Mouse (Mus musculus): ENCODE measurements around the gene Ascc2. TPM values are rescaled to one million over a fixed set of nuclear protein-coding genes. Genes with fewer than 3 reads are reported as not detected.

Gene Ascc2
- polyA plus RNA-seq, 2 experiments = 32.6 to 33.3 TPM

- no peaks in the 10 kb centered on the region for H3K9me3 ChIP-seq (ENCODE audit: control insufficient read depth, low read length)
- no peak overlapping the region for H3K4me2 ChIP-seq (replicated peaks; ENCODE audit: low read depth, low read length, severe bottlenecking)
- H3K27me3 ChIP-seq (ENCODE audit: control insufficient read depth, insufficient read depth, low read length) = no peaks in the 10 kb centered on the region
- H3K36me3 ChIP-seq (ENCODE audit: control insufficient read depth, insufficient read depth, low read length) = no peaks in the 10 kb centered on the region
- H3K4me3 ChIP-seq (replicated peaks; ENCODE audit: low read length) = no peak overlapping the region
- no peak overlapping the region for H3K27ac ChIP-seq (replicated peaks; ENCODE audit: low read depth, low read length)
- no peak for TF ChIP-seq POLR2A (IDR thresholded peaks at IDR 0.05; ENCODE audit: borderline replicate concordance, extremely low read depth, insufficient read depth, insufficient read length)
- WGBS = 64% methylated on average over 13 of the region's 13 CpGs
- ATAC-seq (ENCODE audit: low FRiP score, low read depth) = no peak
- H3K4me1 ChIP-seq (ENCODE audit: control insufficient read depth, insufficient read depth, low read length) = no peaks in the 10 kb centered on the region; the same call in 1 of the 2 replicates
- no peak for DNase-seq (ENCODE audit: low spot score)
- no peak overlapping the region for H3K9ac ChIP-seq (ENCODE audit: low read depth, low read length, severe bottlenecking)
Observed at GRCm38 (mm10) chr11:4620501-4621108, 16.9 kb upstream of the Ascc2 start.

DNA sequence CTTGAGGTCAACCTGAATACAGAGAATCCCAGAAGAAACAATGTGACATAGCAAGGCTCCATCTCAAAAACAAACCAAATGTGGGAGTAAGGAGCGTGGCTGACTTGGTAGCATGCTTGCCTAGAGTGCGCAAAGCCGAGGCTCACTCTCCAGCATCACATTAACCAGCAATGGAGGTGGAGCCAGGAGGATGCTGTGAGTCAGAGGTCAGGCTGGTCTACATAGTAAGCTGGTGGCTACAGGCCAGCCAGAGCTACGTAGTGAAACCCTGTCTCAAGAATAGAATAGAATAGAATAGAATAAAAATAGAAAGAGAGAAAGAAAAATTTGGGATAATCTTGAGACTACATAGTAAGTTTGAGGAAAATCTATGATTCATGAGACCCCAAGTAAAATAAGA is 15.7 kb upstream of the Ascc2 start:
- Histone ChIP-seq H3K36me3 (ENCODE audit: control insufficient read depth, insufficient read depth, low read length) (no peaks in the 10 kb centered on the region), H3K27ac (replicated peaks; ENCODE audit: low read depth, low read length) (no peak overlapping the region), H3K9me3 (ENCODE audit: control insufficient read depth, low read length) (no peaks in the 10 kb centered on the region), H3K9ac (ENCODE audit: low read depth, low read length, severe bottlenecking) (no peak overlapping the region), H3K4me1 (ENCODE audit: control insufficient read depth, insufficient read depth, low read length) (no peaks in the 10 kb centered on the region; the same call in 1 of the 2 replicates), H3K27me3 (ENCODE audit: control insufficient read depth, insufficient read depth, low read length) (no peaks in the 10 kb centered on the region), H3K4me2 (replicated peaks; ENCODE audit: low read depth, low read length, severe bottlenecking) (no peak overlapping the region), H3K4me3 (replicated peaks; ENCODE audit: low read length) (no peak overlapping the region)
- no peak for TF ChIP-seq POLR2A (IDR thresholded peaks at IDR 0.05; ENCODE audit: borderline replicate concordance, extremely low read depth, insufficient read depth, insufficient read length)
- ATAC-seq (ENCODE audit: low FRiP score, low read depth) = no peak
- DNase-seq (ENCODE audit: low spot score) = no peak
- WGBS = 72% methylated on average over 4 of the region's 4 CpGs

DNA sequence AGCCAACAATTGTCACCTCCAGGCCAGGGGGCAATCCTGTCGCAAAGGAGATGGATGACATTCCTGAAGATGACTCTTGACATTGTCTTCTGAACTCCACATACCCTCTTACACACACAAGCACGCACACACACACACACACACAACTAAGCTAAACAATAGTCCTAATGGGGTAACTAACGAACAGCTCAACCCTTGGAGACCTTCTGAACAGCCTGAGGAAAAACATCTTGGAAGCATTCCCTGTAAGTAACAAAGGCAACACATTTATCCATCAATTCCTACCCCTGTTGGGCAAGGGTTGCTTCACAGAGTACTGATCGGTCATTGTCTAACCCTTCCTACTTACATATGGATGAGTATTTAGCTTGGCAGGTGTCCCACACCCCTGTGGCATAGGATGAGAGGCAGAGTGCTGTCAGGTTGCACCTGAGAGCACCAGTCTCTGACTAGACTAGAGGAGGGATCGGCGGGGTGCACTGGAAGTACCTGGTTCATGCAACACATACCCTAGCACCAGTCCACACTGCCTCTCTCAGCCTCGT is 15.0 kb upstream of the Ascc2 start:
- H3K9me3 ChIP-seq (ENCODE audit: control insufficient read depth, low read length) = no peaks in the 10 kb centered on the region
- H3K4me2 ChIP-seq (replicated peaks; ENCODE audit: low read depth, low read length, severe bottlenecking) = no peak overlapping the region
- DNase-seq (ENCODE audit: low spot score) (no peak), ATAC-seq (ENCODE audit: low FRiP score, low read depth) (no peak)
- no peak overlapping the region for H3K27ac ChIP-seq (replicated peaks; ENCODE audit: low read depth, low read length)
- no peaks in the 10 kb centered on the region for H3K36me3 ChIP-seq (ENCODE audit: control insufficient read depth, insufficient read depth, low read length)
- no peak overlapping the region for H3K4me3 ChIP-seq (replicated peaks; ENCODE audit: low read length)
- TF ChIP-seq POLR2A (IDR thresholded peaks at IDR 0.05; ENCODE audit: borderline replicate concordance, extremely low read depth, insufficient read depth, insufficient read length) = no peak
- H3K9ac ChIP-seq (ENCODE audit: low read depth, low read length, severe bottlenecking) = no peak overlapping the region
- WGBS = 75% methylated on average over 7 of the region's 7 CpGs
- H3K4me1 ChIP-seq (ENCODE audit: control insufficient read depth, insufficient read depth, low read length) = no peaks in the 10 kb centered on the region; the same call in 1 of the 2 replicates
- no peaks in the 10 kb centered on the region for H3K27me3 ChIP-seq (ENCODE audit: control insufficient read depth, insufficient read depth, low read length)

DNA sequence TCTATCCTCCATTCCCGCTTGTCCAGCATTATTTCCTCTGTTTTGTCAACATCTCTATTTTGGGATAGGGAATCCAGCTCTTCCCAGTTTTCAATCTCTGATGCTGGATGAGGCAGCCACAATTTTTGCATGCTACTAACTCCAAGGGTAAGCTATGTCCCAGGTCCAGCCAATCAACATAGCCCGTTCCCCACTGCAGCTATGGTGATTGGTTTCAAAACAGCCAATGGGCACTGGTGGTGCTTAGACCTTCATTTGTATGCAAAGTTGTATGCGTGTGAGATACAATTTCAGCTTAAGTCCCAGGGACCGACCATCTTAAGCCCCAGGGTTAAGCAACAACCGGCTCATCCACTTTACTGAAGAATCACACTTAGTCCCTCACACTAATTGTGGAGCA is 14.6 kb upstream of the Ascc2 start:
- TF ChIP-seq POLR2A (IDR thresholded peaks at IDR 0.05; ENCODE audit: borderline replicate concordance, extremely low read depth, insufficient read depth, insufficient read length) = no peak
- no peak for DNase-seq (ENCODE audit: low spot score)
- H3K27me3 ChIP-seq (ENCODE audit: control insufficient read depth, insufficient read depth, low read length) = no peaks in the 10 kb centered on the region
- no peaks in the 10 kb centered on the region; the same call in 1 of the 2 replicates for H3K4me1 ChIP-seq (ENCODE audit: control insufficient read depth, insufficient read depth, low read length)
- no peak for ATAC-seq (ENCODE audit: low FRiP score, low read depth)
- no peak overlapping the region for H3K4me3 ChIP-seq (replicated peaks; ENCODE audit: low read length)
- WGBS = 58% methylated on average over 5 of the region's 5 CpGs
- H3K9ac ChIP-seq (ENCODE audit: low read depth, low read length, severe bottlenecking) = no peak overlapping the region
- no peak overlapping the region for H3K27ac ChIP-seq (replicated peaks; ENCODE audit: low read depth, low read length)
- H3K9me3 ChIP-seq (ENCODE audit: control insufficient read depth, low read length) = no peaks in the 10 kb centered on the region
- no peak overlapping the region for H3K4me2 ChIP-seq (replicated peaks; ENCODE audit: low read depth, low read length, severe bottlenecking)
- H3K36me3 ChIP-seq (ENCODE audit: control insufficient read depth, insufficient read depth, low read length) = no peaks in the 10 kb centered on the region

DNA sequence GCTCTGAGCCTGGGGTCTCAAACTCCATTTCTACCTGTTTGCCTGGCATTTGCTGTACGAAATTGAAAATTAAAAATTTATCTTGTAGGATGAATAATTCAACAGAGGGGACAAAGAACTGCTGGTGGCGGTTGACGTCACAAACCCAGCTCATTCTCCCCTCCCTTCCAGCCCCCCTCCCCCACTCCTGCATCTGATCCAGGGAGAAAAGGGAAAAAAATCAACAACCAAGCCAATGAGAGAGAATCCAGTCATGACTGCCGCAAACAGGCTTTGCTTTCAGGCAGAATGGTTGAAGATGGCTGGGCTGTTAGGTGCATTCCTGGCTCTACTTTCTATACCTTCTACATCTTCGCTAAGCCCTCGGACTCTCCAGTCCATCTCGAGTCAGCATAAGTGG is 11.6 kb upstream of the Ascc2 start:
- Histone ChIP-seq H3K27ac (replicated peaks; ENCODE audit: low read depth, low read length) (no peak overlapping the region), H3K9ac (ENCODE audit: low read depth, low read length, severe bottlenecking) (no peak overlapping the region), H3K27me3 (ENCODE audit: control insufficient read depth, insufficient read depth, low read length) (no peaks in the 10 kb centered on the region), H3K4me3 (replicated peaks; ENCODE audit: low read length) (no peak overlapping the region), H3K36me3 (ENCODE audit: control insufficient read depth, insufficient read depth, low read length) (no peaks in the 10 kb centered on the region), H3K4me2 (replicated peaks; ENCODE audit: low read depth, low read length, severe bottlenecking) (no peak overlapping the region), H3K9me3 (ENCODE audit: control insufficient read depth, low read length) (no peaks in the 10 kb centered on the region), H3K4me1 (ENCODE audit: control insufficient read depth, insufficient read depth, low read length) (peaks cover 5% of the 10 kb centered on the region; the same call in 1 of the 2 replicates)
- TF ChIP-seq POLR2A (IDR thresholded peaks at IDR 0.05; ENCODE audit: borderline replicate concordance, extremely low read depth, insufficient read depth, insufficient read length) = no peak
- 83% methylated on average over 7 of the region's 7 CpGs for WGBS
- DNase-seq (ENCODE audit: low spot score) = no peak
- no peak for ATAC-seq (ENCODE audit: low FRiP score, low read depth)
